Mouse (Mus musculus): ENCODE results near the gene Zbtb16.

GRCm38 (mm10) chr9:48721172-48721571 is 114.8 kb downstream of the Zbtb16 start:
- TF ChIP-seq CTCF (IDR thresholded peaks at IDR 0.05; ENCODE audit: low read depth) = no peak
- no peak for TF ChIP-seq EP300 (IDR thresholded peaks at IDR 0.05; ENCODE audit: low read depth)
